Mouse (Mus musculus) embryonic fibroblast, embryonic 13.5 days (primary cell): ENCODE data around the gene Dnttip2.

Experiments
- CTCF ChIP-seq: IDR thresholded peaks from 2 replicates; pipeline ENCODE4 v1.5.1; 2011; ENCODE audit warnings: mild to moderate bottlenecking, control low read depth, low read length, moderate library complexity, borderline replicate concordance; ENCODE audit not compliant: insufficient read depth
- POLR2A ChIP-seq: IDR thresholded peaks from 2 replicates; pipeline ENCODE4 v1.6.1; 2011; ENCODE audit warnings: low read depth, mild to moderate bottlenecking, control low read depth, low read length, moderate library complexity

- TF ChIP-seq CTCF (no peak), POLR2A (no peak)
Observed at GRCm38 (mm10) chr3:122288613-122289195, 14.5 kb downstream of the Dnttip2 start.
